Mouse (Mus musculus) left cerebral cortex, adult 2 months (tissue): ENCODE results near the gene Krr1. TPM values are rescaled to one million over a fixed set of nuclear protein-coding genes. Genes with fewer than 3 reads are reported as not detected.

Experiments used
- total RNA-seq, 2 experiments: library from RNA; stranded (reverse); gene quantifications; 2 replicates each; pipeline ENCODE4 v1.2.3; 2021

The Krr1 gene
- total RNA-seq, 2 experiments from 2014 or later, result 38.0 to 42.6 TPM

Other genes with a start within 250 kb of the Krr1 start
- 1 to 10 TPM in 1 of 2 experiments, under 1 TPM in 1; 0.97 to 2.2 TPM for gene Glipr1, start 30.0 kb downstream of the Krr1 start, total RNA-seq
- not detected for gene Glipr1l1, start 87.5 kb downstream of the Krr1 start, total RNA-seq
- not detected for gene Glipr1l2, start 110.7 kb downstream of the Krr1 start, total RNA-seq
- gene Glipr1l3, start 187.7 kb downstream of the Krr1 start, total RNA-seq, result not detected
- not detected for gene Caps2, start 191.0 kb downstream of the Krr1 start, total RNA-seq